Mouse (Mus musculus) liver, postnatal 0 days (tissue): ENCODE data around the gene Bach1.

ENCODE experiments used
- CTCF ChIP-seq: sonication (generic); IDR thresholded peaks from 2 replicates; pipeline ENCODE4 v1.5.1; 2016; ENCODE audit warnings: antibody characterized with exemption, low read depth
- EP300 ChIP-seq: IDR thresholded peaks from 2 replicates; pipeline ENCODE4 v1.6.1; 2016; ENCODE audit warnings: antibody characterized with exemption, low read depth, mild to moderate bottlenecking

DNA sequence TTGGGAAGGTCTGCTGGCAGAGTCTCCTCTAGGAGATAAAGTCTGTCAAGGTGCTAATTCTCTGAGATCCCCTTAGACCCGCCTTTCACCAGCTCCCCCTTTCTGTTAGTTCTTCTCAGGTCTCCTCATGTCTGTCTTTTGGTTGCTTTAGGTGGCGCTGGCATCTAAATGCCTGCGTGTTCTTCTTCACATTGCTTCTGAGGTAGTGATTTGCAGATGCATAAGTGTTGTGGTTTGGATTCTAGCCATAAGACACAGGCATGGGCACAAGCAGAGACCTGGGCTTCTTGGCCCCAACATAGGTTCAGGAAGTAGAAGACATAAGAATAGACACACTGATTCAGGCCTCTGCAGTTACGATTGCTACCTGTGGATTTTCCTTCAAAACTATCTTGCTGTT lies 42.0 kb upstream of the Bach1 start:
- TF ChIP-seq EP300 (no peak), CTCF (no peak)
